Mouse (Mus musculus) monocyte, adult 2 months (primary cell): ENCODE data around the gene Tpmt.

ENCODE experiments used
- DNase-seq, 2 experiments: peaks; one replicate each; pipeline ENCODE4 v3.0.0; 2022; ENCODE audit warnings: low spot score in 2 of 2, low read depth in 1 of 2

The Tpmt gene

GRCm38 (mm10) chr13:46983878-46984277 is 60.7 kb downstream of the Tpmt start:
- no peak for DNase-seq

- DNase-seq = no peak
These were observed 64.6 kb downstream of the Tpmt start for GRCm38 (mm10) chr13:46979836-46980490.

- DNase-seq = no peak
These were observed 68.0 kb downstream of the Tpmt start for GRCm38 (mm10) chr13:46976532-46976931.

GRCm38 (mm10) chr13:46975930-46976329 is 68.6 kb downstream of the Tpmt start:
- no peak for DNase-seq

- no peak for DNase-seq
These were observed 69.4 kb downstream of the Tpmt start for GRCm38 (mm10) chr13:46975031-46975551.
